Mouse (Mus musculus): Measurements from ENCODE around the gene Tmem273.

DNA sequence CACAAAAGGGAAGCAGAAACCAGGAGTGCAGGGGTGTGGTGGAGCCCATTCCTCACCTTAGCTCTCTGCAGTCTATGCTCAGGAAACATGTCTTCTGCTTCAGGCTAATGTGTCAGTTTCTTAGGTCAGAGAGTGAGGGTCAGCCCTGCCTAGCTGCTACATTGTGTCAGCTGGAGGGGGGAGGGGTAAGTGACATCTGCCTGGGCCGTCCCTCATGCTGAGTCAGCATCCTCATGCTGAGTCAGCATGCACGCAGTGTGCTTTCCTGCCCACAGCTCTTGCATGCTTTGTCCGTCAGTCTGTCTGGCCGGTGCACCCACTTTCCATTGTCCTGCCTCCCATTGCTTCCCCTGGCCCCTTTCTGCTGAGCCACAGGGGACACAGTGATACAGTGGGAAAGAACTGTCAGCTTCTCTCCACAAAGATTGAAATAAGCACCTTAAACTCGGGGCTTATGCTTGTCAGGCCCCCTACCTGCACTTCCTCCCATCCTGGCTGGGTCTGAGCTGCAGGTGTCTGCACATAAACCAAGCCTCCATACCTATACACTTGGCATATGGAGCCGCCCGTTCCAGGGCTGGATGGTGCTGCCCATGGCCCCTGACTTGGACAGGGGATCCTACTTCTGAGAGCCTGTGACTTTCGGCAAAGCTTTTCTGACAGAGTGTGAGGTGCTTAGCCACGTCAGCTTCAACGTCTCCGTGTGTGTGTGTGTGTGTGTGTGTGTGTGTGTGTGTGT lies 74.2 kb downstream of the Tmem273 start:
- TF ChIP-seq CTCF (conservative IDR thresholded peaks at IDR 0.05; ENCODE audit: insufficient read depth, insufficient read length, low read depth, low read length) (no peak), POLR2A (IDR thresholded peaks at IDR 0.05; ENCODE audit: low read depth, low read length) (no peak)

All from kidney, adult 2 months (tissue).